Mouse (Mus musculus) cortical plate, adult 2 months (tissue): ENCODE measurements around the gene Shtn1.

Experiments used
- CTCF ChIP-seq: fragments of 200-500 bp; IDR thresholded peaks from 2 replicates; pipeline ENCODE4 v1.5.1; 2011; ENCODE audit warnings: mild to moderate bottlenecking, control low read depth, low read length; ENCODE audit not compliant: insufficient read depth; ENCODE audit errors: extremely low read depth
- POLR2A ChIP-seq: fragments of 200-500 bp; IDR thresholded peaks from 2 replicates; pipeline ENCODE4 v1.6.1; 2011; ENCODE audit warnings: mild to moderate bottlenecking, low read length, control low read depth; ENCODE audit not compliant: insufficient read depth; ENCODE audit errors: extremely low read depth

- TF ChIP-seq POLR2A (no peak), CTCF (no peak)
Observed at GRCm38 (mm10) chr19:58954779-58955178, 121.1 kb downstream of the Shtn1 start.
